Mouse (Mus musculus): Measurements from ENCODE around the gene Pdss1.
"Not testable (repeated sequence)": the region's sequence is repeated elsewhere in the genome, so short reads cannot be mapped to it uniquely, and the experiment has no call there.

Gene Pdss1

DNA sequence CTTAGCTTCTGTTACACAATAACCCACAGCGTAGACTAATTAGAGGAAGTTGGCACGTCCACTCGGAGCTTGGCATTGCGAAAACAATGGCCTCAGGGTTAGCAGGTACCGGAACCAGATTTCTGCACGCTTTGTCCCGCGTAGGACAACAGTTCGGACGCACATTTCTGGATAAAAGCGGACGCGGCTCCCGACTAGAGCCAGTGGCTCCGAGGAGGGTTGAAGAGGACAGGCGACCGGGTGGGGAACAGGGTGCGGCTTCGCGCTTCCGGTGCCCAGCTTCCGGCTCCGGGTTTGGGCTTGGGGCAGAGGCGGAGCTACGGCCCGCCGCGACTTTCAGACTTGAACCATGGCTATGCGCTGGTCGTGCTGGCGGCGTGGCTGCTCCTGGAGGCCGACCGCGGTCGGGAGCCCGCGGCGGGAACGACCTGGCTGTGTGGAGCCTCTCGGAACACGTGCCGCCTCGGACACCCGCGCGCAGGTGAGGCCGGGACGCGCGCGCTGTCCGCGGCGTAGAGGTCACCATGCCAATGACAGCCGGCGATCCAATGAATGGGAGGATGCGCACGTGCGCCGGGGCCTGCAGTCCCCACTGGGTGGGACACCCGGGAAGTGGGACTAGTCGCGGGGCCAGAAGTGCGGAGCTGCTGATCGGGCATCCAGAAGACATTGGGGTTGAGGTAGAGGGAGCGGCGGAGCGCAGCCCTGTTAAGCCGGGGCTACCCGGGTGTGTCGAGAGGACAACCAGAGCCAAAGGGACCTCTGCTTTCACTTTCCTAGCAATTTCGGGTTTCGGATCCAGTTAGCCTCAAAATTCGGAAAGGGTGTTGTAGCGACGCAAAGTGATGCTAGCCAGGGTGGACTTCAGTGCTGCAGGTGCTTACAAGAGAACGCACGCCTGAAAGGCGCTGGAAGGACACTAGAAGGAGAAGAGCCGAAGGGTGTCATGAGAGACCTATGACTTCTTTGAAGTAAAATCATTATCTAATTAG is at the start of gene Pdss1:
Gene Pdss1, plus strand, starts transcription at position 241 of the 992 bp plus-strand sequence.
- peak; percentile 93 for DNase-seq

DNA sequence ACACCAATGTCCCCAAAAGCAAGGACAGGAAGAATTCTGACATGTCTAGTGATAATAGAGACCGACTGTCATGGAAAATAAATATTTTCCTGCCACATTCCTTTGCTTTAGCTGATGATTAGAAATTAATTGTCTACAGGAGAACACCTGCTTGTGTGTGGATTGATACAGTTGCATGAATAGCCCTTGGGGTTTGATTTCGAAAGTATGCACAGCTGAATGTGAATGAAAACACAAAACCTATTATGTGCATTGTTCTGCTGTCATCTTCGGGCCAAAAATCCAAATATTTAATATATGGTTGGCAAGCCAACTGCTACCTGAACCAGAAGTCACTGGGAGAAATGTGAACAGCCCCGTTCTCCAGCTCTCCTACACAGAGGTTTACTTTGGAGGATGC is 43.4 kb upstream of the Pdss1 start:
- no peak for DNase-seq

DNA sequence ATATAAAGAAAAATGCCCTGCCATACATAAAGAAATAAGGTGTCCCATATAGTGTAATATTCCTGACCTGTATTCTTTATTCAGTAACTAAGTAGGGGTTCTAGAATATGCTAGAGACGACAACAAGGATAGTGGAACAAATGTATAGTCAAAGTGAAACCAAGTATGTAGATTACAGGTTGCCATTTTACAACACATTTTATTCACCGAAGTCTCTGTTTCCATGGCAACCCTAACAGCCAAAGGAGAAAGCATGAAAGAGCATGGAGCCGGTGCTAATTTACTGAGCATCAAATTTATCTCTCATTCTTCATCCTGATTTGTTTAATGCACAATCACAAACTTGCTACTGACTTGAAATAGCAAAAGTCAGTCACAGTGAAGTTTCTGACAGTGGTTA is 37.8 kb upstream of the Pdss1 start:
- peak; percentile 10 for DNase-seq

DNA sequence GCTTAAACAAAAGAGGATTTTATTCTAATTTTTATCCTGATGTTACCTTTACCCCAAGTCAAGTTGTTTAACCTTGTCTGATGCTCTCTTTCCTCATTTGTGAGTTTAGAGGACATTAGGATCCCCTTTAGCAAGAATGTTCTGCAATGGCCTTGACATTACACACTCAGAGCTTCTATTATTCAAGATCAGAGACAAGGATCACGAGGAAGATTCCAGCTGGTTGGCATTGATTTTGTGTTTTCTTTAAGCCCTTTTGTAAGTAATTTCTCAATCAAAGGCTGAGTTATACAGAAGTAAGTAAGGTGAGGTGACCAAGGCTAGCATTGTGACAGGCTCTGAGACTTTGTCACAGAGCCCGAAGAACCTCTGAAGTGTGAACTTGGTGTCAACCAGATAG is 33.1 kb upstream of the Pdss1 start:
- no peak for DNase-seq

DNA sequence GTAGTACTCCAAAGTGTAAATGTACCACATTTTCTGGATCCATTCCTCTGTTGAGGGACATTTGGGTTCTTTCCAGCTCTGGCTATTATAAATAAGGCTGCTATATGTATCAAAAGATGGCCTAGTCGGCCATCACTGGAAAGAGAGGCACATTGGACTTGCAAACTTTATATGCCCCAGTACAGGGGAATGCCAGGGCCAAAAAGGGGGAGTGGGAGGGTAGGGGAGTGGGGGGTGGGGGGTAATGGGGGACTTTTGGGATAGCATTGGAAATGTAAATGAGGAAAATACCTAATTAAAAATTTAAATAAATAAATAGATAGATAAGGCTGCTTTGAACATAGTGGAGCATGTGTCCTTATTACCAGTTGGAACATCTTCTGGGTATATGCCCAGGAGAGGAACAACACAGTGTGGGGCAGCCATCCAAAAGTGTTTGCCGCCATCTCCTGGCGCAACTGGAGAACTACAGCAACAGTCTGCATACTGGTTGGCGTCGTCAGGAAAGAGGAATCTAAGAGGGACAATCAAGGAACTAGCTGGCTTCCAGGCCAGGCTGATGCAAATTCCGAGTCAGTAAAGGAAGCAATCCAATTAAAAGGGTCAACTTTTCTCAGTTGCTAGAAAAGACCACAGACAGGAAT is 30.8 kb upstream of the Pdss1 start:
- peak; percentile 68 for DNase-seq

DNA sequence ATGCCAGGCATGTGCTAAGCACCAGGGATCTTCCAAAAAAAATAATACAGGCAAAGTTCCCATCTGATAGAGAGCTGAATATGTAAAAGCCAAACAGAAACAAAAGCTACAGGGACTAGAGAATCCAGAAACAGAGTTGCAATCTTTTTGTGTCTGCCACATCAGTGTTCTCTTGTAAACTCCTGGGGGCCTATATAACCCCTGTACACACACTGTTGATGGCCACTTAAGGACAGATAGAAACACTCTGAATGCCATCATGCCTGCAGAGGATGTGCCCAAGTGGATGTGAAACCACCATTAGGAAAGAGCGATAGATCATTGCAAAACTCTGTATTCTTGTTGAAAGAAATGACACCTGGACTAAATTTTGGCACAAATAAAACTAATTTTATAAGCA is 29.5 kb upstream of the Pdss1 start:
- no peak for DNase-seq

DNA sequence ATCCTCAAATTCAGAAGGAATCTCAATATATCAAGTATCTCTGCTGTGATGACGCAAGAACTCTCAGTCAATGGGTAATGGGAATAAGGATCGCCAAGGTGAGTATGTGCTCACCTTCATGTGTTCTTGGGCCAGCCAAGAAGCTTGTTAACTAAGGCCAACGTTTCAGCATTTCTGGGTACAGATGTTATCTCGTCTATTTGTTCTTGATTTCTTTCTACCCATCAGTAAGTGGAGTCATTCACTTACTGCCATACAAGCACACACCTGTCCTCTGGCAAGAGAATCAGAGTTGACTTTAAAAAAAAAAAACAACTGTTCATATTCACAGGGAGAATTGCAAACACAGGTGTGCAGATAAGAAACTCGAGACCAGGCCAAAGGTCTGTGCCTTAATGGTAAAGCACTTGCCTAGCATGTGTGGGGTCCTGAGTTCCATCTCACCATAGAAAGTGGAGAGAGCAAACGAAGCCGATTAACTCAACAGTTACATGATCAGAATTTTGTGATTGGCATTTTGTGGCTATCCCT is 28.4 kb upstream of the Pdss1 start:
- no peak for DNase-seq

DNA sequence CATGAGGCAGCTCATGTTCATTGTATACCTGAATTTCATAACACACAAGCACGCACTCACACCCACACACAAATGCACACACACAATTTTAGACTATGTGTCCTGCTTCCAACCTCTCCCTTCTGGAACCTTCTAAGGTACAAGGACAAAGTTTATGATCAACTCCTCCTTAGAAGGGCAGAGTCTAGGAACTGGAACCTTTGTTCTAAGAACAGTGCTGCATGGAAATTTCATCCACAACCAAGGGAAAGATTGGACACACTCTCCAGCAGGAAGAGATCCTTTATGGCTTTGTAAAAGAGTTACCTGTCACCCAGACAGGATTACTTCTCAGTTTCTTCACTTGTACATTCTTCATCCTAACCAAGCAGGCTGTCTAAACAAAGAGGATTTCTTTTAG is 22.2 kb upstream of the Pdss1 start:
- DNase-seq = no peak

DNA sequence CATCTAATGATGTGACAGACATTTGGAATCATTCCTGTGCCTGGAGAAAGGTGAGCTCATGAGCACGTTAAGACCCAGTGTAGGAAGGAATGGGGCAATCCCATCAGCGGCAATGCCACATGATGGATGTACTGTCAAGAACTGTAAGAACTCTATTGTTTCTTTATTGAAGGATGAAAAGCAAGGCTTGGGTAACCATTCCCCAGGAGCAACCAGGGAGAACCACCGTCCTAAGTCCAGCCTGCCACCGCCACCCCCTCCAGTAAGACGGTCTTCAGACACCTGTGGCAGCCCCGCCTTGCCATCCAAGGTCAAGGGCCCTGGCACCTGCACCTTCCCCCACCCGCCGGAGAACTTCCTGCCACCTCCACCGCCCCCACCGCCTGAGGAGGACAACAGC is 20.7 kb upstream of the Pdss1 start:
- no peak for DNase-seq

DNA sequence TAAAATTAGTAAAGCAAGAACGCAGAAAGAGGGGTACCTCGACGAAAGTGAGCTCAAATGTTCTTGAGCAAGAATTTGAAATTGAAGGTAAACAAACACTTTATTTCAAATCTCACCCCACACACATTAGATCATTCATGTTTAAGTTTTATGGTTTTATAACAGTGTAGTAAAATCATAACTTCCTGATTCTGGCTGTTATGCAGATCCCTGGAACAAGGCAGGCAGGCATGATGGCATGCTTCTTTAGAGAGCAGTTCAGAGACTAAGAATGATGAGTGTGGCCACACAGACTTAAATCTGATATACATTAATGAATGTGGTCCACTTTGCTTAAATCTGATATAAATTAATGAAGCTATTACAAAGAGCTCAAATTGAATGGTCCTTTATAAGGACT is 18.7 kb upstream of the Pdss1 start:
- DNase-seq = no peak

DNA sequence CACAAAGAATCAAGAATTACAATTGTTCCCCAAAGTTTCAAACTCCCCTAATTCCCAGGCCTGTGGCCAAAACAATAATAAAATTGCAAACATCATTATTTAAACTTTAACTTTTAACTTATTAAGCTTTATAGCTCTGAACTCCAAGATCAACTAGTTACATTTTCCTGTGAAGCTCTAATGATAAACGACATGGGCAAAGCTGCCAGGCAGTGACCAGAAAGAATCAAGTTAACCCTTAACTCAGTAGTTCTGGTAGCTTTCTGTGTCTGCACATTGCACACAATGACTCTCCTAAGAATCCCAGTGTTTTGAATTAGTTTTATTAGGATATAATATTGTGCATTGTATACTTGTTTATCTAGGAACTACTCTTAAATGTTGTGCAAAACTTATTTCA is 16.5 kb upstream of the Pdss1 start:
- DNase-seq = no peak

DNA sequence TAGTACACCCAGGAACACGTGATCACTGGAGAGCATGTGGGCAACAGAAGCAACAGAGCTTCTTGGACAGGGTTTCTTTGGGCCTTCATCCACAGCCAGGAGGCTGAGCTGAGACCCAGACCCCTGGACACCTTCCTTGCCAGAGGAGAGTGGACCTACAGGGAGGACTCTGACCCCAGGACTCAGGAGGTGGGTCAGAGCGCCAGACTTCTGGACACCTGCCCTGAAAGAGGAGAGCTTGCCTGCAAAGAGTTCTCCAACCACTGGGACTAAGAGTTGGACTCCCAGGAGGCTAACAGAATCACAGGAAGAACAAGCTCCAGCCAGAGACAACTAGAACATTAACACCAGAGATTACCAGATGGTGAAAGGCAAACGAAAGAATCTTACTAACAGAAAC is 14.6 kb upstream of the Pdss1 start:
- not testable (repeated sequence) for DNase-seq

DNA sequence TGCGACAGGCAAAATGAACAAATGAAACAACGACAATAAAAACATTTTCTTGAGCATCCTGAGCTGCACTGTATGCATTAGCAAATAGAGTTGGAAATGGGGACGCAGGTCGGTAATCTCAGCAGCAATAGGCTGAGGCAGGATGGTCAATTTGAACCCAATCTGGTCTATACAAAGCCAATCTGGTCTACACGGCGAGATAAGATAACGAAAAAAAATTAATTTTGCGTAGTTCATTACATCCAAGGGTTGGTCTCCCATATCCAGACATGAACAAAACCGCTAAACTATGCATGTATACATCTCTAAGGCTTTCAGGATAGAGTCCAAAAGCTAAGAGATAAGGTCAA is 415 bp upstream of the Pdss1 start:
- no peak for DNase-seq

DNA sequence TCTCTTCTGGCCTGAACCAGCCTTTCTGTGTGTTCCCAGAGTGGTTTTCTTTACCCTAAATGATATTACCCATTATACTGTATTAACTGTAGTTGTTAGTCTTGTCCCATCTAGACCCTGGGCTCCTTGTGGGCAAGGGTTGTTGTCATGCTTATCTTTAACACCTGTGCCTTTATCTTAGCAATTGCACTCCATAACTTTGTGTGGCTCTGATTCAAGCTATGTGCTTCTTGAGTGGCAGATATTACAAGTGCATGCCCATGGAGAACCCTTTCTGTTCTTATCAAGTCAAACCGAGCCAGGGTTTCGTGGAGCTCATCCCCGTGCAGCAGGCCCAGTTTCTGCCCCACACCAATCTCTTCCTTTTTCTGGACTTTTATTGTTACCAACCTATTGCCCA is 8.6 kb downstream of the Pdss1 start:
- DNase-seq = no peak

DNA sequence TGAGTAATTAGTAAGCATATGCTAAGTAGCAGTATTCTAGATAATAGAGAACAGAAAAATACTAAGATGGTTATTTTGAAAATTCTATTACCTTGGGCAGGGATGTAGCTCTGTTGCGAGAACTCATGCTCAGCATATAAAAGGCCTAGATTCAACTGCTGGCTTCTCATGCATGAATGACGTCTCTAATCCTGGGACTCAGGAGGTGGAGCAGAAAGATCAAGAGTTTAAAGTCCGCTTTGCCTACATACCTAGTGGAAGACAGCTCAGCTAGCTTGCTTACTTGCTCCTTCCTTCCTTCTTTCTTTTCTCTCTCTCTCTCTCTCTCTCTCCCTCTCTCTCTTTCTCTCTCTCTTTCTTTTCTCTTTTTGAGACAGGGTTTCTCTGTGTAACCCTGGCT is 19.1 kb downstream of the Pdss1 start:
- no peak for DNase-seq

DNA sequence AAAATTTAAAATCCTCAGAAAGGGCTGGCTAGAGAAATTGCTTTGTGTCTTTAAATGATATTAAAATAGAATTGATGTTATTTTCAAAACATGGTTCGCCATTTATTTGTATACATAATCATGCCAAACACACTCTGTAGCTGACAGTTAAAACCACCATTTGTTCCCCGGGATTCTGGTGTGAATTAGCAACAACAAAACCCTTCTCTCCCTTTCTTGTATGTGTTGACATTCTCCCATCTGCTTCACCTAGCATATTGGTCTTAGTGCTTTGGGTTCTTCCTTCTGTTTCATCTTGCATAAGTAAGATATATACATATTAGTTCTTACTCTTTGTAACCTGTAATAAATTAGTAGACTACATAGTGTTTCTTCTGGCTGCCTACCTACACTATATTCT is 23.3 kb downstream of the Pdss1 start:
- DNase-seq = no peak

DNA sequence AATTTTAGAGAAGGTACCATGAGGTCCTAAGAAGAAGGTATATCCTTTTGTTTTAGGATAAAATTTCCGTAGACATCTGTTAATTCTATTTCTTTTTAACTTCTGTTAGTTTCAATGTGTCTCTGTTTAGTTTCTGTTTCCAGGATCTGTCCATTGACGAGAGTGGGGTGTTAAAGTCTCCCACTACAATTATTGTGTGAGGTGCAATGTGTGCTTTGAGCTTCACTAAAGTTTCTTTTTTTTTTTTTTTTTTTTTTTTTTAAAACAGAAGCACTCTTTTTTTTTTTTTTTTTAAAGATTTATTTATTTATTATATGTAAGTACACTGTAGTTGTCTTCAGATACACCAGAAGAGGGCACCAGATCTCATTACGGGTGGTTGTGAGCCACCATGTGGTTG is 30.6 kb downstream of the Pdss1 start:
- not testable (repeated sequence) for DNase-seq

DNA sequence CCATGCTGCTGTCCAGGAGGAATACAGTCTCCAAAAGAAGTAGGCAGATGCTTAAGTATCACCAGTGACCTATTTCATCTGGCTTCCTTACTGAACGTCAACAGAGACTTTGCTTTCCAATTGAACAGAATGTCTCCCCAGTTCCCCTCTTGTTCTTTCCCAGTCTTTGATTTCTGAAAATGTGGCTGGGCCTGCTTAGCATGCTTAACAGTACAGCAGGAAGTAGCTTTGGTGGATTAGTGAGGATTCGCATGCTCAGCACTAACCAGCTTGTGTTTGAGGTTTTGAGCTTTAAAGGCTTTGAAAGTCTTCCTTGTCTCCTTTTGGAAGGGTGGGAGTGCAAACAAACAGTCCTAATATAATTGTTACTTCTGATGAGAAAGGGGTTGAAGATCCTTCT is 32.9 kb downstream of the Pdss1 start:
- DNase-seq = no peak

DNA sequence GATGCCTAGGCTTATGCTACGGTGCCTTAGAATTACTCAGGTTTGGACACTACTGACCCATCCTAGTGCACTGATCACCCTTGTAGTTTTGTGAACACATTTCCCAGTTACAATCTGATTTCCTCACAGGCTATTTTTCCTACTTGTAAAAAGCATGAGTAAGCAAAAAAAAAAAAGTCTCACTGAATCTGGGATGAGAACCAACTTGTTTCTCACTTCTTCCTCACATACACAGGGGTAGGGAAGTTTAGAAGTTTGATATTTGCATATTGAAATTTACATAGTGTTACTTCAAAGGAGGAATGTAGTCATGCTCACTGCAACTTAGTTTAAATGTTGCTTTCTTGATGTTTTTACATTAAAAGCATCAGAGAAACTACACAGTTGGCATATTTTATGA is 38.2 kb downstream of the Pdss1 start:
- DNase-seq = no peak

DNA sequence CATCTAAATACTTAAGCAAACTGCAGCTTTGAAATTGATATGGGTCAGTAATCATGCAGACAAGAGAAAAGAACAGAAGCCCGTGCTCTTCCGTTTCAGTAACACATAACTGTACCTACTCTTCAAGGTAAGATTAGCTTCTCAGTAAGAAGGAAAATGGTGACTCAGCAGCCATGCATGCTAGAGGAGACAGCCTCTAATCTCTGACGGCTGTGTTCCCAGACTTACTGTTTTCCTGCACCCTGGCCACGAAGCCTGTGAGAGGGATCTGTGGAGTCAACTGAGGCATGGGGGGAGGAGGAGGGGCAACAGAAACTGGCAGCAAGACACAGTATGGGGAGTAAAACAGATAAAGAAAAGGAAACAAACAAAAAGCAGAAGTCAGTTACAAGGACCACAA is 54.6 kb downstream of the Pdss1 start:
- DNase-seq = no peak

DNA sequence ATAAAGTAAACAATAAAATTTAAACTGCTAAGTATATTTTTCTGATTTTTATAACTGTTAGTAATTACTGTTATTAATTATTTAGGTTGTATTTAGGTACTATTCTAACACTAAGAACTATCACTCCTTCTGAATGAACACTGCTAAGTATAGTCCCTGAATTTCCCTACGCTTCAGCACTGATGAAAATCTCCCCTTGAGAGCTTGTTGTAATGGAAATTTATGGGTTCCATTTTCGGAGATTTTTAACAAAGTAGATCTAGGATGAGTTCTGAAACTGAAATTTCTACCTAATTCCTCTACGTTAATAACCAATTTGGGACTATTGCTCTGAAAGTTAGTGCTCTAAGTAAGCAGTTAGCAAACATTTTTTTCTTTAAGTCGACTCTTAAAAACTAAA is 59.0 kb downstream of the Pdss1 start:
- no peak for DNase-seq

DNA sequence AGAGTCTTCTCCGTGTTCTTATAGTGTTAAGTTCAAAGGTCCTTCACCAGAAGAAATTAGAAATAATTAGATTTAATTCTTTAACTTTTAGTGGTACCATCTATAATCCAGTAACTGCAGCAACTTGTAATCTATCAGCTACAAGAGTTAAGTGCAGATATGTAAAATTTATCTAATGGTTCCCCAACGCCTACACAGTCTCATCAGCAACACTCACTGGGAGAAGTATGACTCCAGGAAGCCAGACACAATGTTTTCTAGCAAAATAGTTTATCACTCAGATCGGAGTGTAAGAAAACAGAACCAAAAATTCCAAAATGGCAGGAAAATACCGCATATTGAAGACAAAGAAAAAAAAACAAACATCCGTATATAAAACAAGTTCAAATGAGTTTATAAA is 60.6 kb downstream of the Pdss1 start:
- no peak for DNase-seq

DNA sequence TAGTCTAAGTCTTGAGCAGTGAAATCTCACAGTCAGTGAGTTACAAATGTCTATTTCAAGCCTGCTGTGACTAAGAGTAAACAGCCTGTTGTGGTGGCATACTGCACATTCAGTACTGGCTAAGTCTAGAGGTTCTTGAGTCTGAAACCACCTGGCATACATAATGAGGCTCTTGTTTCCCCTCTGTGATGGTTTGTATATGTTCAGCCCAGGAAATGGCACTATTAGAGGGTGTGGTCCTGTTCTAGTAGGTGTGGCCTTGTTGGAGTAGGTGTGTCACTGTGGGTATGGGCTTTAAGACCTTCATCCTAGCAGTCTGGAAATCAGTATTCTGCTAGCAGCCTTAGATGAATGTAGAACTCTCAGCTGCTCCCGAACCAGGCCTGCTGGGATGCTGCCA is 62.1 kb downstream of the Pdss1 start:
- no peak for DNase-seq

DNA sequence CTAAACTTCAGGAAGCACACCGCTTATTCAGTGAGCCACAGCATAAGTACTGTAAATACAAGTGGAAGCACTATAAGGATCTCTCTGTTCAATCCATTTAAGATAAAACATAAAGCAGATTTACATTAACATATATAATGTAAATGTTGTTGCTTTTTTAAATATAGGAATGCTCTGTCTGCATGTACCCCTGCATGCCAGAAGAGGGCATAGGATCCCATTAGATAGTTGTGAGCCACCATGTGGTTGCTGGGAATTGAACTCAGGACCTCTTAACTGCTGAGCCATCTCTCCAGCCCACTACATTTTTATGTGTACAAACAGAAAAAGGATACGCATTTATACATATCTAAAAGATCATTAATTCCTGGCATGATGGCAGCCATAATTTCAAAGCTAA is 66.4 kb downstream of the Pdss1 start:
- no peak for DNase-seq
